Mouse (Mus musculus) embryonic facial prominence, embryonic 10.5 days (tissue): ENCODE results near the gene Tns1. TPM values are rescaled to one million over a fixed set of nuclear protein-coding genes. Genes with fewer than 3 reads are reported as not detected.

Source experiments
- DNase-seq: peaks from one replicate; pipeline ENCODE4 v3.0.0-alpha.2; 2017; ENCODE audit warnings: low spot score
- H3K27ac ChIP-seq: fragments of 300-500 bp; sonication (generic); replicated peaks from 2 replicates; pipeline ENCODE4 v1.5.1; 2016; ENCODE audit warnings: mild to moderate bottlenecking
- H3K27me3 ChIP-seq: fragments of 300-500 bp; sonication (generic); replicated peaks from 2 replicates; pipeline ENCODE4 v1.6.1; 2016; ENCODE audit warnings: low read depth, mild to moderate bottlenecking; ENCODE audit not compliant: poor library complexity, severe bottlenecking
- H3K36me3 ChIP-seq: fragments of 300-500 bp; sonication (generic); replicated peaks from 2 replicates; pipeline ENCODE4 v1.6.1; 2016; ENCODE audit warnings: mild to moderate bottlenecking, moderate library complexity
- H3K4me1 ChIP-seq: fragments of 300-500 bp; sonication (generic); 2 replicates; pipeline ENCODE4 v1.6.1; 2016
- H3K4me3 ChIP-seq: fragments of 300-500 bp; sonication (generic); 2 replicates; pipeline ENCODE4 v1.5.1; 2016; ENCODE audit warnings: mild to moderate bottlenecking, moderate library complexity
- H3K9me3 ChIP-seq: fragments of 300-500 bp; sonication (generic); 2 replicates; pipeline ENCODE4 v1.6.1; 2016; ENCODE audit warnings: mild to moderate bottlenecking
- WGBS: fragments of 180-500 bp; shearing (Covaris S2); methylation state at CpG from one replicate; pipeline ENCODE4 v1.1.7; 2016; 5-methylcytosine and 5-hydroxymethylcytosine counted together
- polyA plus RNA-seq: library from polyadenylated mRNA; unstranded; fragments of >200 nt; fragmentation: Nextera tagmentation; extraction: Ambion mirVana; gene quantifications from 2 replicates; pipeline ENCODE4 v1.2.1, GENCODE M21; 2016

The Tns1 gene
- polyA plus RNA-seq, 1 experiment from 2014 or later: 27.4 TPM

DNA sequence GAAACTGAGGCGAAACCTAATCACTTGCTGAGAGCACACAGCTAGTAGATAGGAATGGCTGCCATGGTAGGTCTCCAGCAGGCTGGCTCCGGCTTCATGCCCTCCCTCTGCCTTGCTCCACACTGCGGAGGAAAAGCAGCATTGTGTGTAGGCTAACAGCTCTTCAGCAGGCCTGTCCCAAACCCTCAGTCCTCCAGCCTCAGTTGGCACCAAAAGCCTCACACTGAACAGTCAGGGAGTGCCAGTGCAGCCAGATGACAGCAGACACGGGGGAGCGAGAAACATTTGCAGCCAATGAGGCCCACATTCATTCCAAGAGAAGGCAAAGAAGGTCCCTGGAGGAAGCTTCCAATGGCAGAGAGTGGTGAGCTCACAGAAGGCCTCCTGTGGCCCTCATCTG, 91.3 kb downstream of the Tns1 start:
- H3K36me3 ChIP-seq: no peaks in the 10 kb centered on the region
- WGBS: 86% methylated on average over 5 of the region's 5 CpGs
- peak overlapping the region; percentile 54 for H3K27ac ChIP-seq
- H3K4me3 ChIP-seq: no peak overlapping the region
- H3K4me1 ChIP-seq: peaks cover 100% of the 10 kb centered on the region
- no peaks in the 10 kb centered on the region for H3K9me3 ChIP-seq
- no peak for DNase-seq
- H3K27me3 ChIP-seq: peaks cover 27% of the 10 kb centered on the region

DNA sequence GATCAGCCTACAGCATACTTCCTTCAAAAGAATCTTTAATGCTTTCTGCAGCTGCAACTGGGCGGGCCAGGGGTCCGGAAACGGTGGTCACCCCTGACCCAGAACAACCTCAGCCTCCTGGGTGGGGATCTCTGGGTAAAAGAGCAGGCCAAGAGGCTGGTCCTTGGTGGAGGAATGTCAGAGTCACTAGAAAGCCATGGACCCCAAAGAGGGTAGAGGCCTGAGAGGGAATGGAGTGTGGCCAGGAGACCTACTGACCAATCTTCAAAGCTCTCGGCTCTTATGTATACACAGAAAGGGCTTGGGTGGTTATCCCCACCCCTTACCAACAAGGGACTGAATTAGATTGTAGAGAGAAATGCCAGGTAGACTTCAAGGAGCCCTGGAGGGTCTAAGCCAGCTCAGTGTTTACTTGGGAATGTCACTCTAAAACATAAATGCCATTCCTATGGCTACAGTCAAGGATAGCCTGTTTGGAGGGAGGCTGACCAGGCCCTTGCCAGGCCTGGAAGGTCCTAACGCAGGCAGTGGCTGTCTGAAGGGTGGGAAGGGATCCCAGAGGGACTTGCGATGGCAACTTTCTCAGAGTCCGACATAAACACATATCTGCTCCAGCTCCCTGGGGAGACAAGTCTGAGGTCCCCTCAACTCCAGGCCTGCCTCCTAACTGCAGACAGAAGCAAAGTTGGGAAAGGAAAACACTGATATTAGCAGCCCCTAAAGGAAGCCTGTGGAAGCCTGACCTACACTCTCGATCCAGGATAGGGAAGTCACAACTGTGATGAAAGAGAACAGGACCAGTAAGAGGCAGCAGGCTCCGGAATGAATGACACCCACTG, 92.3 kb downstream of the Tns1 start:
- Histone ChIP-seq H3K4me1 (peaks cover 100% of the 10 kb centered on the region), H3K9me3 (no peaks in the 10 kb centered on the region), H3K27ac (peak overlapping the region; percentile 85), H3K36me3 (no peaks in the 10 kb centered on the region), H3K27me3 (peaks cover 20% of the 10 kb centered on the region), H3K4me3 (0 out of 2 replicates have a peak overlapping the region, but pooled peaks have one; percentile 38)
- no peak for DNase-seq
- 81% methylated on average over 9 of the region's 9 CpGs for WGBS

DNA sequence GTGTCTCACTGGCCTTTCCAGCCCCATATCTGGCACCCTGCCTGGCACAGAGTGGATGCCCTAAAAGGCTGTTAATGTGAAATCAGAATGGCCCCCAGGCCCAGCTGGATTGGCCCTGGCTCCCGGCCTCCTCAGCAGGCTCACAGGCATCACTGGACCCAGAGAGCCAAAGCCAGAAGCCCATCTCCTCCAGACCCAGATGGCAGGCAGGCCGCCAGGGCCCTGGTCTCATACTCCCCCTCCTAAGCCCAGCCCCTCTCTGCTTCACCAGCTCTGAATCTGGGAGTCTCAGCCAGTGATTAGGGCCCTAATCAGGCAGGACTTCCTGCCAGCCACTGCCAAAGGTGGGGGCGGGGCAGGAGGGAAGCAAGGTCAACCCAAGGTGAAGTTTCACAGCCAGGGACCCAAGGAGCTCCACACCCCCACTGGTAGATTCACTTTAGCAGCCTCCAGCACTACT, 93.3 kb downstream of the Tns1 start:
- peaks cover 10% of the 10 kb centered on the region for H3K27me3 ChIP-seq
- H3K4me1 ChIP-seq: peaks cover 100% of the 10 kb centered on the region
- peak overlapping the region; percentile 38 for H3K4me3 ChIP-seq
- no peaks in the 10 kb centered on the region for H3K9me3 ChIP-seq
- H3K27ac ChIP-seq: peak overlapping the region; percentile 85
- H3K36me3 ChIP-seq: no peaks in the 10 kb centered on the region
- 15% methylated on average over 3 of the region's 3 CpGs for WGBS
- DNase-seq: peak; percentile 83

DNA sequence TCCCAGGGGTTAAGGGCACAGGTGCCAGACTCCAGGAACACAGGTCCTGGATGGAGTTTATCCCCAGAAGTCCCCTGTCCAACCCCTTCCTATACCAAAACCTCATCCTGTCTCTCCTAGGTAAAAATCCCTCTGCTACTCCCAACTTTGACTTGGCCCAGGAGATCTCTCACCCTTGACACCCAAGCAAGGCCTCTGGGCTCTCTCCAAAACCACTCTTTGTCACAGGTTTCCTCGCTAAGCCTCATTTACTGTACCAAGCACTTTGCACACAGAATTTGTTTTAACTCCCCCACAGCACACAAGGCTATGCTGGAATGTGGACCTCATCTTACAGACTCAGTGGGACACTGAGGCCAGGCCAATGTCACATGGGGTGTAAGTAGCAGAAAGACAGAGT, 94.0 kb downstream of the Tns1 start:
- peak overlapping the region; percentile 85 for H3K27ac ChIP-seq
- no peak overlapping the region for H3K4me3 ChIP-seq
- no peak for DNase-seq
- H3K9me3 ChIP-seq: no peaks in the 10 kb centered on the region
- peaks cover 100% of the 10 kb centered on the region for H3K4me1 ChIP-seq
- WGBS: 85% methylated on average over 1 of the region's 1 CpGs
- H3K27me3 ChIP-seq: 0 out of 2 replicates have a peak, but pooled peaks cover 3% of the 10 kb centered on the region
- no peaks in the 10 kb centered on the region for H3K36me3 ChIP-seq

DNA sequence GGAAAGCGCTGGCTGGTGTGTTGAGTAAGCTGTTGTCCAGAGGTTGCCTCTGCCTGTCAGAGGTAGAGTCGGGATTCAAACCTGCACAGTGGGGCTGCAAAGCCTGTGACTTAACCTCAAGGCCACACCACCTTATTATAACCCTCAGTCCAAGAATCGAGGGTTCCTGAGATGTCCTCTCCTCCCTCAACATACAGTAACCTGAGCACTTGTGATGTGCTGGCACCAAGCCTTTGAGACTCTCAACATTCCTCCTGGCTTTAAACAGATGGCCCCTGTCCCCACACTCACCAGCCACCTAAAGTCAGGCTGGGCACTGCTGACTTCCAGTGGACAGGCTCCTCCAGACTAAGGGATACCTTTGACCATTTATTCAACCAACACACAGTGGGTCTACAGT, 94.6 kb downstream of the Tns1 start:
- no peak overlapping the region for H3K4me3 ChIP-seq
- DNase-seq: no peak
- 84% methylated on average over 3 of the region's 3 CpGs for WGBS
- 0 out of 2 replicates have a peak, but pooled peaks cover 3% of the 10 kb centered on the region for H3K27me3 ChIP-seq
- peaks cover 100% of the 10 kb centered on the region for H3K4me1 ChIP-seq
- peak overlapping the region; percentile 85 for H3K27ac ChIP-seq
- no peaks in the 10 kb centered on the region for H3K9me3 ChIP-seq
- no peaks in the 10 kb centered on the region for H3K36me3 ChIP-seq

DNA sequence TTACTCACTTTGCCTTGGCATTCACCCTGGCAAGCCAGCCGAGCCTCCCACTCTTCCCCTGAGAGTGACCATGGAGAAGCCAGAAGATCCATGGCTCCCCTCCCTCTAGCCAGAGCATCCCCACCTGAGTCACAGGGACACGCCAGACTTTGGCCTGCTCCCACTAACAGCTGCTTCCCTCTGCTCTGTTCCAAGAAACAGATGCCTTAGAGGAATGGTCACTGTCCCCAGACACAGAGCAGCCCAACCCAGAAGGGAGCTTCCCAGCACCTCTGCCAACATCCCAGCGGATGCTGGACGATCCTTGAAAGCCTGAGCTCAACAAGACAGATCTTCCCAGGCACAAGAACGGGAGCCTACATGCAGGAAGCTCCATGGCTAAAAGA, 95.4 kb downstream of the Tns1 start:
- DNase-seq: no peak
- Histone ChIP-seq H3K9me3 (no peaks in the 10 kb centered on the region), H3K36me3 (no peaks in the 10 kb centered on the region), H3K27ac (peak overlapping the region; percentile 85; the same call in 1 of the 2 replicates), H3K4me3 (no peak overlapping the region), H3K27me3 (0 out of 2 replicates have a peak, but pooled peaks cover 3% of the 10 kb centered on the region), H3K4me1 (peaks cover 100% of the 10 kb centered on the region)
- WGBS: 84% methylated on average over 5 of the region's 5 CpGs

DNA sequence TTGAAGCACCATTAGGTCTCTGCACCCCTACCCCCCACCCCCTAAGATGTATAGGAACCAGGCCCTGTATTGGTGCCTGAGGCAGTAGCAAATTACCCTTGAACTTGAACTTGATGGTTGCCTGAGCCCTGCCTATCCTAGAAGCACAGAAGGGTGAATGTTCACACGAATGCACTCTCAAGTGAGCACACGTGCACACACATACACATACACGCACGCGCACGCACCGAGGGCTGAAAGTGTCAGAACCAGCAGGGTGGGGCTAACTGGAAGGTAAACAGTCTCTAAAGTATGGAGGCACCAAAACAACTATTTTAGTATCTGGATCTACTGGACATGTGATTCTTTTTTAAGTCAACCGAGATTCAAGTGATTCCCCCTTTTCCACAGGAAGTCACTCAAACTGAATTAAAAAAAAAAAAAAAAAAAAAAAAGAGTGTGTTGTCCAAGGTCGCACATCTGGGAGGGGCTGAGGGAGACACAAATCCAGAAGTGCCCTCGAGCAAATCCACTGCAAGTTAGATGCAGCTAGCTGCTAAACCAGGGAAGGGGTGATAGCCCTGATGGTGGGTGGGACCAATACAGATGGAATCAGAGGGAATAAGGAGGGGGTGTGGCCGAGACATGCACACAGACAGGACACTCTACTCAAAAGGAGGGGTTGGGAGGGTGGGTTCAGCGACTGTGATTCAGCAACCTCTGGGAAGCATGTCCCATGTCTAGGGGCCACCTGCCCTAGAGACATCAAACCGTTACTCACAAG, 96.0 kb downstream of the Tns1 start:
- Histone ChIP-seq H3K27me3 (0 out of 2 replicates have a peak, but pooled peaks cover 3% of the 10 kb centered on the region), H3K27ac (peak overlapping the region; percentile 85), H3K4me1 (peaks cover 99% of the 10 kb centered on the region), H3K9me3 (no peaks in the 10 kb centered on the region), H3K4me3 (no peak overlapping the region), H3K36me3 (no peaks in the 10 kb centered on the region)
- WGBS: 74% methylated on average over 13 of the region's 13 CpGs
- no peak for DNase-seq

DNA sequence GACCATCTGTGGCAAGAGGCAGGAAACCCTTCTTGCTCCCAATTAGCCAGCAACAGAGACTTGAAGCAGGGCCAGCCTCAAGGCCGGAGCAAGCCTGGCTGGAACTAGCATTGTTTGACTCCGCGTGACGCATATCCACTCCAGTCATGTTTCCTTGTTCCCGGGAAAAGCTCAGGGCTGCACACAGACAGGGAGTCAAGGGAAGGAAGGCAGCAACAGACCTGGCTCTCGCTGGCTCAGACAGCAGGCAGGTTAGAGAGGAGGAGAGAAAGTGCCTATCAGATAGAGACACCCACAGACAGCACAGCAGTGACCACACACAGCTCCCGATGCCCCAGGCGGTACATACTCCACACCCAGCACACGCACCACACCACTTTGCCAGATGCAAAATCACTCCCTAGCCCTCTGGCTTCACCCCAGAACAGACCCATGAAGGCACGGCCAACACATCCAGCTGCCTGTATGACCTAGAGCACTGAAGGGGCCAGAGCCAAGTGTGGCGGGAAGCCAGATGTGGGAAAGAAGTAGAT, 96.6 kb downstream of the Tns1 start:
- Histone ChIP-seq H3K4me1 (peaks cover 98% of the 10 kb centered on the region), H3K9me3 (no peaks in the 10 kb centered on the region), H3K4me3 (no peak overlapping the region), H3K27ac (peak overlapping the region; percentile 79), H3K27me3 (0 out of 2 replicates have a peak, but pooled peaks cover 3% of the 10 kb centered on the region), H3K36me3 (no peaks in the 10 kb centered on the region)
- DNase-seq: peak; percentile 53
- WGBS: 45% methylated on average over 11 of the region's 11 CpGs

DNA sequence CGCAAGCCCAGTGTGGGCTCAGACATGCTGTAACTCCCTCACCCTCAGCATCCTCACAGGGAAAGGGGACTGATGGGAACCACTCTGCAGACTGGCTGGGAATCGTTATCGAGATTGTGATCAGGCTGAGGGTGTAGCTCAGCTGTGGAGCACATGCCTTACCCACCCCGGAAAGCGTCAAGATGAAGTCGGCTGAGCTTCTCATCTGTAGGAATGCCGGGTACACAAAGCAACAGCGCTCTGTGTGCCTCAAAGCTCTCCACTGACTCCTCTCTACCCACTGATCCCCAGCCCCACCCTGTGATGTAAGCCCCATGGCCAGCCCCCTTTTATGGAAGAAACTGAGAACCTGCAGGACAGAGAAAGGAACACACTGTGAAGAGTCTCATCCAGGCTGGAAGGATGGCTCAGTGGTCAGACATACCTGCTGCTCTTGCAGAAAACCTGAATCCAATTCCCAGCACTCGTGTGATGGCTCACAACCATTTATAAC, 97.5 kb downstream of the Tns1 start:
- no peak overlapping the region for H3K4me3 ChIP-seq
- no peak for DNase-seq
- H3K4me1 ChIP-seq: peaks cover 92% of the 10 kb centered on the region
- WGBS: 73% methylated on average over 9 of the region's 9 CpGs
- H3K27me3 ChIP-seq: 0 out of 2 replicates have a peak, but pooled peaks cover 3% of the 10 kb centered on the region
- H3K36me3 ChIP-seq: no peaks in the 10 kb centered on the region
- no peaks in the 10 kb centered on the region for H3K9me3 ChIP-seq
- H3K27ac ChIP-seq: peak overlapping the region; percentile 79

DNA sequence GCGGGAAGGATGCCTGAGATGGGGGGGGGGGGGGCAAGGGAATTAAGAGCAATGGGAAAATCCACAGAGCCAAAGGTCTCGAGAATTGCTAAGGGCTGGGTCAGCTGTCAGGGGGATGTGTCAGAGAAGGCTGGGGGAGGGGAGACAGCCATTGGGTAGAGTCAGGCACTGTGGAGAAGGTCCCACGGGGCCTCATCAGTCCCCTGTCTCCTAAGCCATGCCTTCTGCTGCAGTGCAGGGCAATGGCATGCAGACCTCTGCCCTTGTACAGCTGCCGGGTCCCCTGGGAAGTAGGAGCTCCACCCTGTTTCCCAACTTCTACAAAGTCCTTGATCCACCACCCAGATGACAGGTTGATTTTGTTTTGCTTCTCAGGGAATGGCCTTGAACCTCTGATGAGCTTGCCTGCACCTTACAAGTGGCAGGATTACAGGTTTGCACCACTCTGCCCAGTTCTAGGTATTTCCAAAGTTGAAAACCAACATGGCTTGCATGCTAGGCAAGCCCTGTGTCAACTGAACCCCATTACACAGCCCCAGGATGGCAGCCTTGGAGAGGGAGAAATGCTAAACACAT, 98.5 kb downstream of the Tns1 start:
- H3K36me3 ChIP-seq: no peaks in the 10 kb centered on the region
- H3K9me3 ChIP-seq: no peaks in the 10 kb centered on the region
- H3K27ac ChIP-seq: peak overlapping the region; percentile 79
- H3K27me3 ChIP-seq: 0 out of 2 replicates have a peak, but pooled peaks cover 3% of the 10 kb centered on the region
- DNase-seq: no peak
- WGBS: 41% methylated on average over 4 of the region's 4 CpGs
- H3K4me1 ChIP-seq: peaks cover 85% of the 10 kb centered on the region
- H3K4me3 ChIP-seq: no peak overlapping the region

DNA sequence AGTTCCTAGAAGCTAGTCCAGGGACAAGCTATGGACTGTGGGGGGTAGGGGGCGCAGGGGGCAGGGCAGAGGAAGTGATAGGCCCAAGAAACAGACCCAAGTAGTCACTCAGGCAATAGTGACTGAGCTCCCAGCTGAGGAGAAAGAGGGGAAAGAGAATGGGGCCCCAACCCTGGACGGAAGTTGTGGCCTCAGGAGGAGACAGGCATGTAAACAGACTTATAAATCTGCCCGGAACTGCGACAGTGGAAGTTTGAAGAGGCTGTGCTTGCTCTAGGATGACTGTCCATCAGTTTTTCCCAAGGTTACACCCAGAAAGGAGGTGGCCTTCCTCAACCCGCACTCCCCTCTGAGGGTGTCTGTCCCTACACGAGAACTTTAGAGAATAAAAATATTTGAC, 99.0 kb downstream of the Tns1 start:
- Histone ChIP-seq H3K4me3 (0 out of 2 replicates have a peak overlapping the region, but pooled peaks have one; percentile 16), H3K9me3 (no peaks in the 10 kb centered on the region), H3K27me3 (0 out of 2 replicates have a peak, but pooled peaks cover 3% of the 10 kb centered on the region), H3K4me1 (peaks cover 83% of the 10 kb centered on the region), H3K36me3 (no peaks in the 10 kb centered on the region), H3K27ac (peak overlapping the region; percentile 76)
- no peak for DNase-seq
- 43% methylated on average over 6 of the region's 6 CpGs for WGBS
